Mouse (Mus musculus): ENCODE measurements around the gene Slc25a39.

DNA sequence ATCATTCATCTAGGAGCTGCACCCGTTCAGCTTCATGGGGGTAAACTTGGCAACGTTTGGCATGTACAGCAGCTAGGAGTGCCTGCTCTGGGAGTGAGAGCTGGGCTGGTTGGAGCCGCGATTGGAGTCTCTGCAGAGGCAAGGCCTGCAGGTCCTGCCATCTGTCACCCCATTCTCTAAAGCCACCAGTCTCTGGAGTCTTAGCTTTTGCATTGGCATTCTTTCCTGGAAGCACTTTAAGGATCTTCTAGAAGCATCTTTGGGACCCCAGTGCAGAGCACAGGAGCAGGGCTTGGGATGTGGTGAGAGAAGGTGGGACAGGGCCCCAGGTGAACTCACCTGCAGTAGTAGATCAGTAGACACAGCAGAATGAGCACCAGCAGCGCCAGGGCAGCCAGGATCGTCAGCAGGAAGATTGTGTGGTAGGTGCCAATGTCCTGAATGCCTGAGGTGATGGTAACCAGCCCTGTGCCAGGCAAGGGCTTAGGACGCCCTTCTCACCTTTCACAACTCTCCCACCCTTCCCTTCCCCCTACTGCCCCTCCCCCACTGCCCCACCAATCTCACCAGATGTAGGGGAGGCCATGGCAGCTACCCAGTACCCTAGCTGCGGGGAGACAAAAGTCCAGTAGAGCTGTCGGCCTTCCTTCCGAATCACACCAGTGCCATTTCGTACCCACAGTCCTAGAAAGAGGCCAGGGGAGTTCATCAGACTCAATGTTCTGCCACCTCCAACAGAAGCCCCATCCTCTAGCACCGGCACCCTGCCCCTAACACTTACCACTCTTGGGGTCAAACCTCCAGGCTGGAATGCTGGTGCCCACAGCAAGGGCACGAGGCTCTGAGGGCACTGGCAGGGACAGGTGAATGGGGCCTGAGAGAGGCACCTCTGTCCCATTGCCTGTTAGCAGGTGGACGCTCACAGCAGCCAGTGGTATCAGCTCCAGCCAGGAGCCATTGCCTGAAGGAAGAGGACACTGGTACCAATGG lies 31.6 kb upstream of the Slc25a39 start:
- no peak for TF ChIP-seq CTCF (IDR thresholded peaks at IDR 0.05; ENCODE audit: borderline replicate concordance, insufficient read depth, low read depth, low read length)
- TF ChIP-seq POLR2A (IDR thresholded peaks at IDR 0.05; ENCODE audit: borderline replicate concordance, insufficient read depth, low read length): no peak
